Mouse (Mus musculus) megakaryocyte, embryonic 14.5 days (primary cell): Measurements from ENCODE around the gene Nap1l4. TPM values are rescaled to one million over a fixed set of nuclear protein-coding genes. Genes with fewer than 3 reads are reported as not detected.

Experiments
- H3K27me3 ChIP-seq: replicated peaks from 2 replicates; pipeline ENCODE3; 2012; ENCODE audit warnings: inconsistent platforms
- H3K36me3 ChIP-seq: replicated peaks from 2 replicates; pipeline ENCODE3; 2012; ENCODE audit warnings: low read length, inconsistent platforms, mixed read lengths
- H3K4me1 ChIP-seq: 2 replicates; pipeline ENCODE4 v1.6.1; 2012; ENCODE audit warnings: inconsistent platforms
- H3K4me3 ChIP-seq: replicated peaks from 2 replicates; pipeline ENCODE3; 2012; ENCODE audit warnings: moderate library complexity, mild to moderate bottlenecking, inconsistent platforms
- H3K9me3 ChIP-seq: 2 replicates; pipeline ENCODE4 v1.6.1; 2012; ENCODE audit warnings: inconsistent platforms
- FLI1 ChIP-seq: IDR thresholded peaks from 2 replicates; pipeline ENCODE4 v1.6.1; 2012; ENCODE audit warnings: low read length, inconsistent platforms, mixed read lengths
- GATA1 ChIP-seq: IDR thresholded peaks from 3 replicates; pipeline ENCODE4 v1.6.1; 2012; ENCODE audit warnings: mixed read lengths, low read length, inconsistent platforms, borderline replicate concordance
- polyA plus RNA-seq: library from polyadenylated mRNA; stranded (reverse); fragments of >175 nt; gene quantifications from 2 replicates; pipeline ENCODE4 v1.2.3, GENCODE M21; 2012; ENCODE audit warnings: low replicate concordance; ENCODE audit not compliant: insufficient read depth

Gene Nap1l4
- polyA plus RNA-seq, 1 experiment, result 38.9 TPM

GRCm38 (mm10) chr7:143532410-143532809 is 16.5 kb downstream of the Nap1l4 start:
- Histone ChIP-seq H3K36me3 (peaks cover 100% of the 10 kb centered on the region), H3K9me3 (no peaks in the 10 kb centered on the region), H3K4me1 (peaks cover 38% of the 10 kb centered on the region), H3K4me3 (no peak overlapping the region), H3K27me3 (no peaks in the 10 kb centered on the region)
- TF ChIP-seq FLI1 (no peak), GATA1 (no peak)

- H3K27me3 ChIP-seq, result no peaks in the 10 kb centered on the region
- no peak overlapping the region for H3K4me3 ChIP-seq
- no peak for TF ChIP-seq FLI1
- no peak for TF ChIP-seq GATA1
- no peaks in the 10 kb centered on the region for H3K9me3 ChIP-seq
- H3K4me1 ChIP-seq, result peaks cover 29% of the 10 kb centered on the region
- H3K36me3 ChIP-seq, result peaks cover 99% of the 10 kb centered on the region
Measured at GRCm38 (mm10) chr7:143519333-143519732, 29.6 kb downstream of the Nap1l4 start.

- peaks cover 50% of the 10 kb centered on the region for H3K4me1 ChIP-seq
- no peak overlapping the region for H3K4me3 ChIP-seq
- H3K36me3 ChIP-seq, result peaks cover 80% of the 10 kb centered on the region
- TF ChIP-seq GATA1 (no peak), FLI1 (no peak)
- H3K9me3 ChIP-seq, result no peaks in the 10 kb centered on the region
- H3K27me3 ChIP-seq, result peaks cover 4% of the 10 kb centered on the region
Measured at GRCm38 (mm10) chr7:143514416-143514768, 34.5 kb downstream of the Nap1l4 start.

GRCm38 (mm10) chr7:143513763-143514415 is 35.0 kb downstream of the Nap1l4 start:
- Histone ChIP-seq H3K27me3 (peaks cover 4% of the 10 kb centered on the region), H3K9me3 (no peaks in the 10 kb centered on the region), H3K36me3 (peaks cover 75% of the 10 kb centered on the region), H3K4me3 (peak overlapping the region; percentile 51), H3K4me1 (peaks cover 45% of the 10 kb centered on the region)
- TF ChIP-seq GATA1, result no peak
- TF ChIP-seq FLI1, result no peak

GRCm38 (mm10) chr7:143511335-143511712 is 37.6 kb downstream of the Nap1l4 start:
- peaks cover 36% of the 10 kb centered on the region for H3K4me1 ChIP-seq
- H3K4me3 ChIP-seq, result no peak overlapping the region
- peaks cover 16% of the 10 kb centered on the region for H3K27me3 ChIP-seq
- peaks cover 49% of the 10 kb centered on the region for H3K36me3 ChIP-seq
- no peak for TF ChIP-seq GATA1
- TF ChIP-seq FLI1, result no peak
- no peaks in the 10 kb centered on the region for H3K9me3 ChIP-seq

- Histone ChIP-seq H3K36me3 (peaks cover 44% of the 10 kb centered on the region), H3K27me3 (peaks cover 18% of the 10 kb centered on the region), H3K4me1 (peaks cover 39% of the 10 kb centered on the region), H3K4me3 (no peak overlapping the region), H3K9me3 (no peaks in the 10 kb centered on the region)
- no peak for TF ChIP-seq FLI1
- no peak for TF ChIP-seq GATA1
Measured at GRCm38 (mm10) chr7:143510593-143511334, 38.1 kb downstream of the Nap1l4 start.

GRCm38 (mm10) chr7:143509566-143509965 is 39.3 kb downstream of the Nap1l4 start:
- Histone ChIP-seq H3K9me3 (no peaks in the 10 kb centered on the region), H3K36me3 (peaks cover 32% of the 10 kb centered on the region), H3K4me1 (peaks cover 39% of the 10 kb centered on the region), H3K4me3 (no peak overlapping the region), H3K27me3 (peaks cover 27% of the 10 kb centered on the region)
- TF ChIP-seq GATA1, result no peak
- TF ChIP-seq FLI1, result no peak

- Histone ChIP-seq H3K36me3 (peaks cover 4% of the 10 kb centered on the region), H3K4me3 (peak overlapping the region; percentile 28), H3K27me3 (peaks cover 52% of the 10 kb centered on the region), H3K9me3 (no peaks in the 10 kb centered on the region), H3K4me1 (peaks cover 37% of the 10 kb centered on the region)
- TF ChIP-seq FLI1, result no peak
- TF ChIP-seq GATA1, result no peak
Measured at GRCm38 (mm10) chr7:143506675-143507074, 42.2 kb downstream of the Nap1l4 start.

- no peaks in the 10 kb centered on the region for H3K9me3 ChIP-seq
- H3K4me3 ChIP-seq, result peak overlapping the region; percentile 28
- H3K36me3 ChIP-seq, result peaks cover 4% of the 10 kb centered on the region
- peaks cover 56% of the 10 kb centered on the region for H3K27me3 ChIP-seq
- TF ChIP-seq GATA1, result no peak
- no peak for TF ChIP-seq FLI1
- H3K4me1 ChIP-seq, result peaks cover 38% of the 10 kb centered on the region
Measured at GRCm38 (mm10) chr7:143506271-143506670, 42.6 kb downstream of the Nap1l4 start.

- Histone ChIP-seq H3K9me3 (no peaks in the 10 kb centered on the region), H3K4me1 (peaks cover 35% of the 10 kb centered on the region), H3K27me3 (peaks cover 60% of the 10 kb centered on the region), H3K4me3 (no peak overlapping the region), H3K36me3 (peaks cover 4% of the 10 kb centered on the region)
- no peak for TF ChIP-seq GATA1
- no peak for TF ChIP-seq FLI1
Measured at GRCm38 (mm10) chr7:143505823-143506222, 43.1 kb downstream of the Nap1l4 start.
